Mouse (Mus musculus): ENCODE measurements around the gene Serpinb6a.

Serpinb6a gene

GRCm38 (mm10) chr13:33921041-33921440 lies 81.6 kb downstream of the Serpinb6a start:
- DNase-seq (ENCODE audit: low read depth, low spot score), result no peak

GRCm38 (mm10) chr13:33906821-33907220 lies 95.8 kb downstream of the Serpinb6a start:
- no peak for DNase-seq (ENCODE audit: low read depth, low spot score)

- DNase-seq (ENCODE audit: low read depth, low spot score), result no peak
Measured at GRCm38 (mm10) chr13:33905176-33905954, 97.2 kb downstream of the Serpinb6a start, which contains the start of gene Serpinb6c. TSS of gene Serpinb6c (minus strand) at chr13:33905708.

- no peak for DNase-seq (ENCODE audit: low read depth, low spot score)
Measured at GRCm38 (mm10) chr13:33903290-33903689, 99.3 kb downstream of the Serpinb6a start.

GRCm38 (mm10) chr13:33894207-33894606 lies 108.4 kb downstream of the Serpinb6a start:
- peak; percentile 54 for DNase-seq (ENCODE audit: low read depth, low spot score)
